Mouse (Mus musculus) left cerebral cortex, adult 18-20 months (tissue): ENCODE measurements around the gene Ppp3cb. TPM values are rescaled to one million over a fixed set of nuclear protein-coding genes. Genes with fewer than 3 reads are reported as not detected.

Experiments used
- DNase-seq, 2 experiments: peaks; one replicate each; pipeline ENCODE4 v3.0.0; 2021 to 2022; ENCODE audit warnings: low spot score in 2 of 2, mixed read lengths in 1 of 2
- total RNA-seq, 2 experiments: library from RNA; stranded (reverse); gene quantifications; 2 replicates each; pipeline ENCODE4 v1.2.3; 2021

Ppp3cb gene
- total RNA-seq, 2 experiments from 2014 or later, result 282 to 285 TPM

GRCm38 (mm10) chr14:20482051-20482751 is 64.2 kb downstream of the Ppp3cb start:
- no peak for DNase-seq

DNA sequence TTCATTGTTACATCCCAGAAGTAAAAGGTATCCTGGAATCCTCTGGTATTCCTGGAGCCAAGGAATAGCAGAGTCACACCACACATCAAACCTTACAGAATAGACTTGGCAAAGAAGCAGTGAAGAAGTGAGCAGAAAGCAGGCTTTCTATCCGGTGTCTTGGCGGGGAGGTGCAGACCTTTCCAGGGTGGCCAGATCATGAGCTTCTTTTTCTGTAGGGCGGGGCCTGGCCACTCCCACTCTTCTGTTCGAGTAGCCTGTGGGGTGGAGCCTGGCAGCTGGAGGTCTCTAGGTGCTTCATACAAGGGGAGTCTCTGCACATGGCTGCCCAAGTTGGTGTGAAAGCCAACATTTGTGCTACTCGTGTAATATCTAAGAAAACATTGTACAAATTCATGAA is 65.2 kb downstream of the Ppp3cb start:
- DNase-seq, result no peak

DNA sequence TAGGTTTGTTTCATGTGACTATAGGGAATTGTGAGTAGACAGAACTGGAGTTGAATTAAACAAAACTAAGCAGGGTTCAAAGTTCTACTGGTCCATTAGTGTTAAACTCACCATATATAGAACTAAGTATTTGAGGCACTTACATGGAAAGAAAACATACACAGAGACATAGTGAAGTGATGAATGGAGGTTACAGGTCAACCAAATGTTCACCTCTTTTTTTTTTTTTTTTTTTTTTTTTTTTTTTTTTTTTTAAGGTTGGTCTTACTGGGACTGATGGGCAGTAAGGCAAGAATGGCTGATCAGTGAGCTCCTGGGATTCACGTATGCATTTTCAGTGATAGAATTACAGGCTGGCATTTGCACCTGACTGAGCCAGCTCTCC is 66.2 kb downstream of the Ppp3cb start:
- DNase-seq, result no peak

GRCm38 (mm10) chr14:20479291-20480194 is 66.8 kb downstream of the Ppp3cb start, which contains the start of gene Anxa7:
Gene Anxa7, minus strand, starts transcription at chr14:20480133.
- peak; percentile 69 to 80 for DNase-seq

GRCm38 (mm10) chr14:20478801-20479200 is 67.6 kb downstream of the Ppp3cb start:
- DNase-seq, result no peak

- no peak for DNase-seq
Observed at GRCm38 (mm10) chr14:20478385-20478784, 68.0 kb downstream of the Ppp3cb start.

DNA sequence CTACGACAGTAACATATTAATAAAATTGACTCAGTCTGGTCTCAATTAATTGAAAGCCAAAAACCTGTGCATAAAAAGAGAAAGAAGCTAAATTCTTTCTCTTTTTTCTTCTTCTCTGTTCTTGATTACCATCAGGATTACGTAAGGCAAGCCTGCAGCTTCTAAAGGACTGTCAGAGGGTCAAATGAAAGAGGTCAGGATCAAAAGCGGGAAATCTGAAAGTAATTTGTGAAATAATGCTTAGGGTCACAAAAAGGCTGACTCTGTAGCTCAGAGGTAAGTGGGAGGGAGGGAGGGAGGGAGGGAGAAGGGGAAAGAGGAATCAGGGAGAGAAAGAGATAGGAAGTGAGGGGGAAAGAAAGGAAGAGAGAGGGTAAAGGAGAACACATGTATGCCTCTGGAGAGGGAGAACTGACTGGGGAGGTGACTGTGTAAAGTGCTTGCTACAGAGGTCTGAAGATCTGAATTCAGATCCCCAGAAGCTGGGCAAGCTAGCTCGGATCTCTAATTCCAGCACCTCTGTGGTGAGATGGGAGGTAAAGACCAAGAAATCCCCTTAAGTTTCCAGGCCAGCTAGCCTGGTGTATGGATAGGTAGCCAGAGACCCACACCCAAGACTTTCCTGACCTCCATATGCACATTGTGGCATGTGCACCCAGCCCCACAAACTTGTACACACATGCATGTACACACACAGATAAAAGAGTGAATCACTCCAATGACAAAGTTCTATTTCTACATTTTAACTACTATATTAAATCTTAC is 68.9 kb downstream of the Ppp3cb start:
- no peak for DNase-seq

- no peak for DNase-seq
Observed at GRCm38 (mm10) chr14:20460216-20460615, 86.2 kb downstream of the Ppp3cb start.

GRCm38 (mm10) chr14:20458378-20458777 is 88.0 kb downstream of the Ppp3cb start:
- no peak for DNase-seq

DNA sequence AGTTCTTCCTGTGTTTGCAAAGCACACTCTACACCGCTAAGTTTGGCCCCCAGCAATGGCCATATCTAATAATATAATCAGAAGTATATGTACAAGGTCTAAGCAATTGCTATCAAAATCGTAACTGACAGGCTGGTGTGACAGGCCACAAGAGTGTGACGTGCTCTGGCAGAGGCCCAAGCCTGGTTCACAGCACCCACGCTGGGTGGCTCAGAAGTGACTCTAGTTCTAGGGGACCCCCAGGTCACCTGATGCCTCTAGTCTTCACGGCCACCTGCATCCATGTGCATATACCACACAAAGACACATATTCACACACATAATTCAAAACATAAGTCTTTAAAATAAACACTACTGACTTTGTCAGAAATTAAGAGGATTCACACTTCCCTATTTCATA is 93.4 kb downstream of the Ppp3cb start:
- no peak for DNase-seq

DNA sequence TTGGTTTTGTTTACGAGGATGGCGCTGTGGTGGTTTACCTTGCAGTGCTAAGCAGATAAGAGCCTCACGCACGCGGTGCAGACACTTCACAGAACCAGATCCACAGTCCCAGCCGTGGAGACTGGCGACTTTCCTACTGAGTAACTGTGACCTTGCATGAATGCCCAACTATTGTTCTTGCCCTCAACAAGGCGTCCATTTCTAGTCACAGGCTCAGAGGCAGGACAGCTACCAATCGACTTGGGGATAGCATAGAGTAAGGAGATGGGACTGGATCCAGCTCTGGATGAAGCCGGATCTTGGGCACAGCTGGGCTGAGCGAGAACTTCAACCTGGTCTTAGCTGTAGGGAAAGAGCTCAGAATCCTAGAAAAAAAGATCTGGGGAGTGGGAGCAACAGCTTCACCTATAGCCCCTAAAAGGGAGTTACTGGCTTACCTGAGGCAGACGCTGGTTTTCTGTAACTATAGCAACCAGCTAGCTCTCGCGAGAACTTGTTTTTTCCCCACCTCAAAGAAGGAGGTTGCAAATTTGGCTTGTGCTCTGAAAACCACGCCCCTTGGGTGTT is 94.5 kb downstream of the Ppp3cb start, which contains the start of gene Cfap70:
Gene Cfap70 (minus strand): TSS at position 462 of the 567 bp plus-strand sequence.
- DNase-seq, result peak; percentile 53 to 54

DNA sequence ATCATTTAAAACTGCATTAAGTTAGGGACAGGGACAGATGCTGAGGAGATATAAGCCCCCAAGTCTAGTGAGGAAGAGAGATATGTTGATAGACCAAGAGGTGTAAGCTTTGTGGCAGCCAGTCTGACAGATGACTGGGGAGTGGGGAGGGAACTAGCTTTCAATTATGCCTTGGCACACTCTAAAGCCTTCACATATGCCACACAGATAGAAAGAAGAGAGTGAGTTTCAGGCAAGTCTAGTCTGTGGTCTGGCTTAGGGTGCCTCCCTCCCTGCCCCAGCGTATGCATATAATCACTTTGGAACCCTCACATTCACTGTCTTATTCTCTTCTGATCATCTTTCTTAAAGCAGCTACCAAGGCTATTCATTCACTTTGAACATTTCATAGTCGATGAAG is 95.1 kb downstream of the Ppp3cb start:
- no peak for DNase-seq

Other genes starting within 250 kb of the Ppp3cb start
- gene Ecd, start 198.5 kb downstream of the Ppp3cb start, total RNA-seq, result 10 to 100 TPM; 32.4 to 39.2 TPM
- gene Fam149b, start 198.4 kb downstream of the Ppp3cb start, total RNA-seq, result 10 to 100 TPM; 41.9 to 51.4 TPM
- 10 to 100 TPM; 29.4 to 32.5 TPM for gene Dnajc9, start 157.7 kb downstream of the Ppp3cb start, total RNA-seq
- gene Mrps16, start 152.9 kb downstream of the Ppp3cb start, total RNA-seq, result 10 to 100 TPM; 34.1 to 35.1 TPM
- 1 to 10 TPM; 1.7 to 2.4 TPM for gene Cfap70, start 94.3 kb downstream of the Ppp3cb start, total RNA-seq
- 10 to 100 TPM; 70.5 to 78.1 TPM for gene Anxa7, start 66.4 kb downstream of the Ppp3cb start, total RNA-seq
- under 1 TPM; 0.72 to 0.96 TPM for gene Mss51, start 49.7 kb downstream of the Ppp3cb start, total RNA-seq
- 10 to 100 TPM; 39.4 to 44.2 TPM for gene Usp54, start 94.5 kb upstream of the Ppp3cb start, total RNA-seq
- not detected for gene Myoz1, start 110.0 kb upstream of the Ppp3cb start, total RNA-seq
- under 1 TPM; 0.21 to 0.28 TPM for gene Synpo2l, start 121.8 kb upstream of the Ppp3cb start, total RNA-seq
- gene Sec24c, start 127.7 kb upstream of the Ppp3cb start, total RNA-seq, result 100 to 1,000 TPM; 102 to 110 TPM
- gene Fut11, start 148.4 kb upstream of the Ppp3cb start, total RNA-seq, result 10 to 100 TPM; 17.2 to 18.0 TPM
- 10 to 100 TPM; 47.0 to 55.4 TPM for gene Chchd1, start 156.4 kb upstream of the Ppp3cb start, total RNA-seq
- 100 to 1,000 TPM; 151 to 155 TPM for gene Zswim8, start 161.0 kb upstream of the Ppp3cb start, total RNA-seq
- 10 to 100 TPM; 16.4 to 16.8 TPM for gene Ndst2, start 188.0 kb upstream of the Ppp3cb start, total RNA-seq
- 100 to 1,000 TPM; 315 to 361 TPM for gene Camk2g, start 247.5 kb upstream of the Ppp3cb start, total RNA-seq